ENCODE assay signal across 8 mouse cellular contexts in genomic region chr8:3671980-3672491, GRCm38 (mm10). TPM values are rescaled to one million over a fixed set of nuclear protein-coding genes. Genes with fewer than 3 reads are reported as not detected.
DNase-seq lines count a peak whose midpoint lies in the region; ATAC-seq and TF ChIP-seq lines count a peak whose summit lies in the region.

Gene Fcor, minus strand, starts transcription at chr8:3672362.

- no peaks in the 10 kb centered on the region for H3K36me3 ChIP-seq in heart, embryonic 14.5 days (ENCODE audit: control insufficient read depth, insufficient read depth, low read length)
- no peaks in the 10 kb centered on the region for H3K36me3 ChIP-seq in liver, embryonic 13.5 days
- no peaks in the 10 kb centered on the region for H3K36me3 ChIP-seq in neural tube, embryonic 11.5 days (ENCODE audit: control insufficient read depth, insufficient read depth, low read length)
- no peaks in the 10 kb centered on the region for H3K36me3 ChIP-seq in stomach, postnatal 0 days (ENCODE audit: control insufficient read depth, insufficient read depth, low read length)

- H3K27me3 ChIP-seq in heart, embryonic 14.5 days (ENCODE audit: control insufficient read depth, insufficient read depth, low read length) = no peaks in the 10 kb centered on the region
- H3K27me3 ChIP-seq in liver, embryonic 13.5 days = no peaks in the 10 kb centered on the region
- no peaks in the 10 kb centered on the region for H3K27me3 ChIP-seq in neural tube, embryonic 11.5 days (ENCODE audit: control insufficient read depth, insufficient read depth, low read length)
- H3K27me3 ChIP-seq in stomach, postnatal 0 days (ENCODE audit: control insufficient read depth, insufficient read depth, low read length) = no peaks in the 10 kb centered on the region

- peak; percentile 95 for TF ChIP-seq CTCF in stomach, postnatal 0 days (IDR thresholded peaks at IDR 0.05; ENCODE audit: low read depth)

- DNase-seq in CD4-positive, CD25-positive, alpha-beta regulatory T cell, adult 2 months (ENCODE audit: low read depth, low spot score) = peak; percentile 91
- peak; percentile 54 for DNase-seq in fibroblast of lung, adult 2 months (ENCODE audit: low read depth)
- peak; percentile 86 for DNase-seq in kidney, postnatal 14 days
- peak; percentile 68 for DNase-seq in liver, embryonic 13.5 days
- DNase-seq in neural tube, embryonic 11.5 days (ENCODE audit: low spot score) = peak; percentile 88
- DNase-seq in stomach, postnatal 0 days (ENCODE audit: low spot score) = peak; percentile 86

- peak within 1 kb of the TSS; percentile 78 for H3K4me3 ChIP-seq in brown adipose tissue, adult 24 weeks (ENCODE audit: insufficient read depth, low read depth, low read length)
- peak within 1 kb of the TSS; percentile 54 to 78 for H3K4me3 ChIP-seq in heart, embryonic 14.5 days (ENCODE audit: control insufficient read depth in 1 of 2, insufficient read depth in 1 of 2, low read depth in 1 of 2, low read length in 2 of 2)
- H3K4me3 ChIP-seq in liver, embryonic 13.5 days (replicated peaks) = peak within 1 kb of the TSS; percentile 58
- H3K4me3 ChIP-seq in neural tube, embryonic 11.5 days (ENCODE audit: low read depth, low read length) = peak within 1 kb of the TSS; percentile 37
- H3K4me3 ChIP-seq in stomach, postnatal 0 days (ENCODE audit: low read depth, low read length) = peak within 1 kb of the TSS; percentile 50

- peak within 1 kb of the TSS; percentile 87 for H3K4me2 ChIP-seq in heart, embryonic 14.5 days (ENCODE audit: low read length)
- H3K4me2 ChIP-seq in liver, embryonic 13.5 days = peak within 1 kb of the TSS; percentile 70
- peak within 1 kb of the TSS; percentile 52 for H3K4me2 ChIP-seq in neural tube, embryonic 11.5 days (ENCODE audit: low read depth)
- H3K4me2 ChIP-seq in stomach, postnatal 0 days (replicated peaks; ENCODE audit: low read depth) = peak within 1 kb of the TSS; percentile 62

- no peaks in the 10 kb centered on the region for H3K4me1 ChIP-seq in brown adipose tissue, adult 24 weeks (ENCODE audit: control insufficient read depth, insufficient read depth, insufficient read length, low read length)
- H3K4me1 ChIP-seq in heart, embryonic 14.5 days (ENCODE audit: control insufficient read depth in 2 of 2, insufficient read depth in 2 of 2, low read length in 2 of 2) = peaks cover 0 to 4% of the 10 kb centered on the region in 2 experiments; a peak in 2 of 4 replicates
- H3K4me1 ChIP-seq in liver, embryonic 13.5 days (replicated peaks) = peaks cover 16% of the 10 kb centered on the region
- H3K4me1 ChIP-seq in neural tube, embryonic 11.5 days (ENCODE audit: control insufficient read depth, insufficient read depth, low read length) = no peaks in the 10 kb centered on the region
- no peaks in the 10 kb centered on the region for H3K4me1 ChIP-seq in stomach, postnatal 0 days (replicated peaks; ENCODE audit: control insufficient read depth, insufficient read depth)

- no peak for TF ChIP-seq EP300 in stomach, postnatal 0 days (optimal IDR thresholded peaks at IDR 0.05)

- peak within 1 kb of the TSS; percentile 75 for H3K9ac ChIP-seq in heart, embryonic 14.5 days (ENCODE audit: low read length)
- peak within 1 kb of the TSS; percentile 63 for H3K9ac ChIP-seq in liver, embryonic 13.5 days
- peak within 1 kb of the TSS; percentile 32 for H3K9ac ChIP-seq in neural tube, embryonic 11.5 days (ENCODE audit: low read length)
- peak within 1 kb of the TSS; percentile 53 for H3K9ac ChIP-seq in stomach, postnatal 0 days (ENCODE audit: low read length)

- no peaks in the 10 kb centered on the region for H3K9me3 ChIP-seq in heart, embryonic 14.5 days (ENCODE audit: control insufficient read depth, low read length)
- H3K9me3 ChIP-seq in liver, embryonic 13.5 days (replicated peaks) = no peaks in the 10 kb centered on the region
- H3K9me3 ChIP-seq in neural tube, embryonic 11.5 days (ENCODE audit: control insufficient read depth, low read length) = no peaks in the 10 kb centered on the region
- H3K9me3 ChIP-seq in stomach, postnatal 0 days (ENCODE audit: control insufficient read depth, low read length) = no peaks in the 10 kb centered on the region

- H3K27ac ChIP-seq in brown adipose tissue, adult 24 weeks (replicated peaks; ENCODE audit: low read depth, low read length) = no peak within 1 kb of the TSS
- peak within 1 kb of the TSS; percentile 36 to 41; a peak in 3 of 4 replicates for H3K27ac ChIP-seq in heart, embryonic 14.5 days (replicated peaks in 1 of 2; ENCODE audit: control insufficient read depth in 1 of 2, insufficient read depth in 1 of 2, low read depth in 2 of 2, low read length in 2 of 2)
- no peak within 1 kb of the TSS for H3K27ac ChIP-seq in liver, embryonic 13.5 days
- H3K27ac ChIP-seq in neural tube, embryonic 11.5 days (ENCODE audit: low read depth, low read length) = peak within 1 kb of the TSS; percentile 9; the same call in 1 of the 2 replicates
- 0 out of 2 replicates have a peak within 1 kb of the TSS, but pooled peaks have one; percentile 1 for H3K27ac ChIP-seq in stomach, postnatal 0 days (replicated peaks)

- WGBS in heart, embryonic 14.5 days = under 1% methylated on average over 23 of the region's 23 CpGs
- WGBS in liver, embryonic 13.5 days (ENCODE audit: insufficient replicate concordance) = under 1% methylated on average over 23 of the region's 23 CpGs
- WGBS in neural tube, embryonic 11.5 days = under 1% methylated on average over 23 of the region's 23 CpGs
- WGBS in stomach, postnatal 0 days = under 1% methylated on average over 23 of the region's 23 CpGs

- peak; percentile 66 for ATAC-seq in heart, embryonic 14.5 days (ENCODE audit: insufficient number of reproducible peaks, insufficient read depth, low FRiP score, low read depth)
- ATAC-seq in liver, embryonic 13.5 days (ENCODE audit: low read depth) = peak; percentile 57
- ATAC-seq in neural tube, embryonic 11.5 days (ENCODE audit: insufficient read depth, low FRiP score, low TSS enrichment) = peak; percentile 78
- ATAC-seq in stomach, postnatal 0 days (ENCODE audit: low FRiP score, low TSS enrichment) = peak; percentile 84

RNA-seq across cellular contexts. Expression of gene Fcor, which starts in this region (rescaled TPM):
- polyA plus RNA-seq in brown adipose tissue, adult 24 weeks (2012; ENCODE audit: insufficient read depth, insufficient read length, missing spikeins) = 210 and 321 TPM in 2 replicates
- polyA plus RNA-seq in heart, embryonic 14.5 days (2014; fragmentation: Nextera tagmentation; extraction: Ambion mirVana) = 8.1 and 10.0 TPM in 2 replicates
- 2.9 and 3.5 TPM in 2 replicates for polyA plus RNA-seq in liver, embryonic 13.5 days (2015; fragmentation: Nextera tagmentation; extraction: Ambion mirVana)
- 7.9 and 11.3 TPM in 2 replicates for polyA plus RNA-seq in neural tube, embryonic 11.5 days (2014; fragmentation: Nextera tagmentation; extraction: Ambion mirVana)
- 3.4 and 5.3 TPM in 2 replicates for polyA plus RNA-seq in stomach, postnatal 0 days (2015; fragmentation: Nextera tagmentation; extraction: Ambion mirVana)

Comparison
In these comparisons a context has a peak if more than half of its experiments do, and no peak if none do; other contexts are left out.
1. RNA of gene Fcor (polyA plus RNA-seq): 210 to 321 TPM in brown adipose tissue, adult 24 weeks; 8.1 to 10.0 TPM in heart, embryonic 14.5 days, 7.9 to 11.3 TPM in neural tube, embryonic 11.5 days, 2.9 to 3.5 TPM in liver, embryonic 13.5 days and 3.4 to 5.3 TPM in stomach, postnatal 0 days; every median in the first group is over 10 times any median in the second.
2. H3K27ac ChIP-seq: peak in heart, embryonic 14.5 days (2 of 2), neural tube, embryonic 11.5 days (single experiment) and stomach, postnatal 0 days (single experiment); none in brown adipose tissue, adult 24 weeks (single experiment) and liver, embryonic 13.5 days (single experiment).
3. Peak in every context shown above with its lines, with median percentiles within 50 percentile points of each other: DNase-seq, H3K4me3 ChIP-seq, ATAC-seq, H3K4me2 ChIP-seq and H3K9ac ChIP-seq.